ENCODE assay signal across 24 mouse cellular contexts in the genomic region with DNA sequence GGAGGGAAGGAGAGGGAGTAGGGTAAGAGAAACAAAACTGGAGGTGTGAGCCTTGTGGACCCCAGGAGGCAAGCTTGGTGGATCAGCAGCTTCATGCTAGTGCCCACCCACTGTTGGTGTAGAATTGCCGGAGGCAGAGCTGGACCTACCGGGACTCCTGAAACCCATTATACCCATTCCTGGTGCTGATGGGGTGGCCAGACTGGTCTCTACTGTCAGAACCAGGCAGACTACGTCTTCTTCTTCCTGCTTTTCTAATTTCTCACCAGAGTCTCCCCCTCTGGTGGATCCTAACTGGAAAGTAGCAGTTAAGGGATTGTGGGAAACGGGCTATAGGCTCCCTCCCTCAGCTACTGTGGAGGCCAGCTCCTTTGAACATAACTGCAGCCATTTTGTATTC.
"Had no signal": no experiment of that assay in that cellular context is flagged by ENCODE, and none has a peak within 500 bp of the region (broad histone marks: within the 10 kb centered on the region; RNA-seq: fewer than 3 reads in every experiment).

No protein-coding gene starts in this region.

- H3K9me3 ChIP-seq: heart, embryonic 13.5 days; heart, embryonic 15.5 days; hindbrain, embryonic 13.5 days; hindbrain, embryonic 15.5 days; kidney, embryonic 15.5 days; limb, embryonic 10.5 days; limb, embryonic 12.5 days; liver, embryonic 13.5 days; liver, embryonic 15.5 days had no signal

- H3K4me1 ChIP-seq: heart, embryonic 13.5 days; heart, embryonic 15.5 days; hindbrain, embryonic 13.5 days; hindbrain, embryonic 15.5 days; kidney, embryonic 15.5 days; limb, embryonic 10.5 days; limb, embryonic 12.5 days; liver, embryonic 13.5 days; liver, embryonic 15.5 days had no signal

- DNase-seq: gastrocnemius, postnatal 14 days; gastrocnemius, postnatal 36 days; heart, adult 11 months; heart, adult 2 months; heart, postnatal 14 days; heart, postnatal 36 days; kidney, adult 11 months; kidney, adult 2 months; kidney, adult 9 months; kidney, postnatal 14 days; kidney, postnatal 36 days; liver; liver, embryonic 13.5 days had no signal

- H3K27me3 ChIP-seq: hindbrain, embryonic 15.5 days; kidney, embryonic 15.5 days; limb, embryonic 12.5 days; liver, embryonic 13.5 days; liver, embryonic 15.5 days had no signal

- H3K27ac ChIP-seq: heart, adult 2 months; heart, embryonic 13.5 days; heart, embryonic 15.5 days; hindbrain, embryonic 13.5 days; hindbrain, embryonic 15.5 days; hindbrain, postnatal 0 days; kidney, embryonic 15.5 days; kidney, postnatal 0 days; left cerebral cortex, adult 2 months; limb, embryonic 10.5 days; limb, embryonic 12.5 days; liver, embryonic 13.5 days; liver, embryonic 15.5 days had no signal

- H3K9ac ChIP-seq: heart, embryonic 13.5 days; heart, embryonic 15.5 days; hindbrain, embryonic 13.5 days; hindbrain, embryonic 15.5 days; kidney, embryonic 15.5 days; limb, embryonic 12.5 days; liver, embryonic 13.5 days; liver, embryonic 15.5 days had no signal

- H3K4me3 ChIP-seq: heart, adult 2 months; heart, embryonic 13.5 days; heart, embryonic 15.5 days; hindbrain, embryonic 13.5 days; hindbrain, embryonic 15.5 days; kidney, embryonic 15.5 days; left cerebral cortex, adult 2 months; limb, embryonic 10.5 days; limb, embryonic 12.5 days; liver, embryonic 13.5 days; liver, embryonic 15.5 days had no signal

- H3K36me3 ChIP-seq: heart, embryonic 13.5 days; heart, embryonic 15.5 days; hindbrain, embryonic 13.5 days; hindbrain, embryonic 15.5 days; kidney, embryonic 15.5 days; limb, embryonic 10.5 days; limb, embryonic 12.5 days; liver, embryonic 13.5 days; liver, embryonic 15.5 days had no signal
